Mouse (Mus musculus) MEL (cell line): ENCODE results near the gene Pcdh8. TPM values are rescaled to one million over a fixed set of nuclear protein-coding genes. Genes with fewer than 3 reads are reported as not detected.

ENCODE experiments used
- DNase-seq: peaks from one replicate; pipeline ENCODE4 v3.0.0; 2011; ENCODE audit warnings: low read depth, low spot score
- H3K27ac ChIP-seq: 2 replicates; pipeline ENCODE4 v1.5.1; 2012; ENCODE audit warnings: low read depth, mild to moderate bottlenecking, control low read depth, low read length, moderate library complexity; ENCODE audit not compliant: control insufficient read depth
- H3K27me3 ChIP-seq, 2 experiments: fragments of 150-350 bp in 1 of 2; sonication (generic) in 1 of 2; 2 replicates each; pipeline ENCODE4 v1.6.1; 2012; ENCODE audit warnings: low read length in 2 of 2, mild to moderate bottlenecking in 2 of 2, improper control_type of control experiment in 1 of 2, moderate library complexity in 1 of 2; ENCODE audit not compliant: insufficient read depth in 2 of 2, control insufficient read depth in 1 of 2
- H3K36me3 ChIP-seq, 2 experiments: 2 replicates each; pipeline ENCODE4 v1.6.1; 2012 to 2014; ENCODE audit warnings: low read length in 2 of 2, improper control_type of control experiment in 1 of 2, inconsistent platforms in 1 of 2, mild to moderate bottlenecking in 1 of 2; ENCODE audit not compliant: insufficient read depth in 2 of 2, control insufficient read depth in 1 of 2
- H3K4me1 ChIP-seq, 2 experiments: fragments of 150-350 bp in 1 of 2; sonication (generic) in 1 of 2; 2 replicates each; pipeline ENCODE4 v1.6.1; 2012; ENCODE audit warnings: low read length in 2 of 2, improper control_type of control experiment in 1 of 2, mild to moderate bottlenecking in 1 of 2; ENCODE audit not compliant: insufficient read depth in 2 of 2, control insufficient read depth in 1 of 2
- H3K4me3 ChIP-seq, 2 experiments: fragments of 150-350 bp in 1 of 2; sonication (generic) in 1 of 2; 2 replicates each; pipeline ENCODE4 v1.5.1; 2012; ENCODE audit warnings: low read depth in 2 of 2, low read length in 2 of 2, mild to moderate bottlenecking in 2 of 2, moderate library complexity in 2 of 2, control low read depth in 1 of 2, improper control_type of control experiment in 1 of 2; ENCODE audit not compliant: control insufficient read depth in 1 of 2, insufficient read depth in 1 of 2
- H3K79me2 ChIP-seq: 2 replicates; pipeline ENCODE4 v1.6.1; 2012; ENCODE audit warnings: mild to moderate bottlenecking, low read length, moderate library complexity; ENCODE audit not compliant: control insufficient read depth, poor library complexity, insufficient read depth
- H3K9ac ChIP-seq: 2 replicates; pipeline ENCODE4 v1.6.1; 2012; ENCODE audit warnings: low read depth, mild to moderate bottlenecking, control low read depth, low read length, moderate library complexity; ENCODE audit not compliant: control insufficient read depth, poor library complexity, severe bottlenecking
- H3K9me3 ChIP-seq: fragments of 150-350 bp; sonication (generic); replicated peaks from 2 replicates; pipeline ENCODE4 v1.6.1; 2012; ENCODE audit warnings: mild to moderate bottlenecking, low read length, improper control_type of control experiment, moderate library complexity; ENCODE audit not compliant: insufficient read depth
- CHD1 ChIP-seq: IDR thresholded peaks from 2 replicates; pipeline ENCODE4 v1.6.1; 2012; ENCODE audit warnings: low read depth, mild to moderate bottlenecking, inconsistent platforms, low read length, improper control_type of control experiment
- CHD2 ChIP-seq: IDR thresholded peaks from 2 replicates; pipeline ENCODE4 v1.6.1; 2011; ENCODE audit warnings: low read length, improper control_type of control experiment
- EP300 ChIP-seq, 2 experiments: IDR thresholded peaks; 2 replicates each; pipeline ENCODE4 v1.6.1; 2011; ENCODE audit warnings: improper control_type of control experiment in 2 of 2, low read length in 2 of 2, low read depth in 1 of 2, mild to moderate bottlenecking in 1 of 2
- ETS1 ChIP-seq: IDR thresholded peaks from 2 replicates; pipeline ENCODE4 v1.6.1; 2012; ENCODE audit warnings: low read depth, mild to moderate bottlenecking, inconsistent platforms, low read length, improper control_type of control experiment, moderate library complexity
- GABPA ChIP-seq: IDR thresholded peaks from 2 replicates; pipeline ENCODE4 v1.6.1; 2012; ENCODE audit warnings: low read depth, mild to moderate bottlenecking, inconsistent platforms, low read length, improper control_type of control experiment, moderate library complexity
- HCFC1 ChIP-seq: IDR thresholded peaks from 2 replicates; pipeline ENCODE4 v1.6.1; 2012; ENCODE audit warnings: low read depth, mild to moderate bottlenecking, inconsistent platforms, low read length, improper control_type of control experiment, moderate library complexity
- JUND ChIP-seq: IDR thresholded peaks from 2 replicates; pipeline ENCODE4 v1.6.1; 2011; ENCODE audit warnings: low read depth, mild to moderate bottlenecking, improper control_type of control experiment, low read length
- MAZ ChIP-seq: IDR thresholded peaks from 2 replicates; pipeline ENCODE4 v1.6.1; 2012; ENCODE audit warnings: low read depth, mild to moderate bottlenecking, inconsistent platforms, low read length, improper control_type of control experiment
- MYB ChIP-seq: IDR thresholded peaks from 2 replicates; pipeline ENCODE4 v1.6.1; 2011; ENCODE audit warnings: mild to moderate bottlenecking, low read depth, low read length, improper control_type of control experiment
- MYC ChIP-seq: IDR thresholded peaks from 2 replicates; pipeline ENCODE4 v1.6.1; 2011; ENCODE audit warnings: low read depth, mild to moderate bottlenecking, low read length, improper control_type of control experiment, moderate library complexity
- NELFE ChIP-seq: IDR thresholded peaks from 2 replicates; pipeline ENCODE4 v1.6.1; 2011; ENCODE audit warnings: low read depth, low read length, improper control_type of control experiment
- RCOR1 ChIP-seq: IDR thresholded peaks from 2 replicates; pipeline ENCODE4 v1.6.1; 2012; ENCODE audit warnings: low read depth, mild to moderate bottlenecking, inconsistent platforms, low read length, improper control_type of control experiment
- SMC3 ChIP-seq: IDR thresholded peaks from 2 replicates; pipeline ENCODE4 v1.6.1; 2011; ENCODE audit warnings: low read depth, low read length, improper control_type of control experiment
- TAL1 ChIP-seq: IDR thresholded peaks from 2 replicates; pipeline ENCODE4 v1.6.1; 2012; ENCODE audit warnings: mild to moderate bottlenecking, inconsistent platforms, low read length, moderate library complexity, mixed read lengths
- TBP ChIP-seq: IDR thresholded peaks from 2 replicates; pipeline ENCODE4 v1.8.0; 2011; ENCODE audit warnings: low read depth, low read length, improper control_type of control experiment
- TCF12 ChIP-seq: IDR thresholded peaks from 2 replicates; pipeline ENCODE4 v1.6.1; 2014; ENCODE audit warnings: low read depth, mild to moderate bottlenecking, inconsistent platforms, low read length, improper control_type of control experiment, moderate library complexity
- UBTF ChIP-seq: IDR thresholded peaks from 2 replicates; pipeline ENCODE4 v1.6.1; 2012; ENCODE audit warnings: low read depth, mild to moderate bottlenecking, inconsistent platforms, low read length, improper control_type of control experiment, moderate library complexity, borderline replicate concordance; ENCODE audit not compliant: insufficient read depth
- ZKSCAN1 ChIP-seq: IDR thresholded peaks from 2 replicates; pipeline ENCODE4 v1.6.1; 2012; ENCODE audit warnings: low read depth, mild to moderate bottlenecking, inconsistent platforms, low read length, improper control_type of control experiment, moderate library complexity
- ZNF384 ChIP-seq: IDR thresholded peaks from 2 replicates; pipeline ENCODE4 v1.6.1; 2012; ENCODE audit warnings: low read depth, mild to moderate bottlenecking, inconsistent platforms, low read length, improper control_type of control experiment
- polyA plus RNA-seq, 2 experiments: library from polyadenylated mRNA; stranded (reverse) in 1 of 2; unstranded in 1 of 2; fragments of >175 nt in 1 of 2; fragments of >200 nt in 1 of 2; gene quantifications; 2 replicates each; pipeline versions ENCODE4 v1.2.1 to v1.2.4; 2012; ENCODE audit warnings: low replicate concordance in 2 of 2, low read depth in 1 of 2; ENCODE audit not compliant: insufficient read length in 2 of 2, insufficient read depth in 1 of 2, missing spikeins in 1 of 2
- total RNA-seq: library from RNA; depleted of rRNA; stranded (reverse); fragments of 300-350 nt; gene quantifications from 2 replicates; pipeline ENCODE4 v1.2.3, GENCODE M21; 2012

Gene Pcdh8
- total and polyA plus RNA-seq, 3 experiments, result not detected

GRCm38 (mm10) chr14:79780332-79780731 is 9.2 kb upstream of the Pcdh8 start:
- H3K4me3 ChIP-seq, result no peak overlapping the region
- no peaks in the 10 kb centered on the region for H3K9me3 ChIP-seq
- H3K9ac ChIP-seq, result no peak overlapping the region
- H3K27ac ChIP-seq, result no peak overlapping the region
- H3K79me2 ChIP-seq, result no peaks in the 10 kb centered on the region
- no peaks in the 10 kb centered on the region for H3K27me3 ChIP-seq
- TF ChIP-seq ZNF384, result no peak
- H3K4me1 ChIP-seq, result no peaks in the 10 kb centered on the region
- no peak for DNase-seq
- H3K36me3 ChIP-seq, result no peaks in the 10 kb centered on the region

- no peaks in the 10 kb centered on the region for H3K27me3 ChIP-seq
- H3K36me3 ChIP-seq, result no peaks in the 10 kb centered on the region
- H3K9me3 ChIP-seq, result no peaks in the 10 kb centered on the region
- no peak for DNase-seq
- TF ChIP-seq UBTF (no peak), MYC (no peak), EP300 (IDR thresholded peaks at IDR 0.05; ENCODE audit: low read depth in 1 of 2, low read length in 2 of 2) (no peak), SMC3 (no peak), RCOR1 (no peak), ZKSCAN1 (no peak), MYB (no peak), TCF12 (no peak), CHD2 (no peak), MAZ (no peak), CHD1 (no peak), NELFE (no peak), TBP (no peak), GABPA (no peak), ETS1 (no peak), HCFC1 (no peak), JUND (no peak), TAL1 (no peak)
- TF ChIP-seq, all 39 proteins: peak for 0
- Histone ChIP-seq H3K27ac (no peak overlapping the region), H3K4me3 (no peak overlapping the region), H3K4me1 (no peaks in the 10 kb centered on the region), H3K9ac (no peak overlapping the region), H3K79me2 (no peaks in the 10 kb centered on the region)
Measured at GRCm38 (mm10) chr14:79779841-79780240, 8.7 kb upstream of the Pcdh8 start.
